Mouse (Mus musculus) neural tube, embryonic 13.5 days (tissue): ENCODE measurements at regions not wholly inside any gene's neighbourhood (a gene's known extent, or its start where the extent isn't known, plus 50 kb on each side); places are given as distances from the start of the nearest gene placed in this dataset.
A peak's percentile ranks its signal among the peaks of the same experiment; 100 is the strongest.

Source experiments
- ATAC-seq: fragments of 200-750 bp; cut with Nextera tagmentation; 2 replicates; pipeline ENCODE4 v1.8.0; 2017; ENCODE audit warnings: low read depth, mild to moderate bottlenecking, moderate TSS enrichment, moderate library complexity
- H3K27ac ChIP-seq: fragments of 300-500 bp; sonication (generic); replicated peaks from 2 replicates; pipeline ENCODE4 v1.5.1; 2015; ENCODE audit warnings: moderate library complexity, mild to moderate bottlenecking, inconsistent platforms
- H3K27me3 ChIP-seq: fragments of 300-500 bp; sonication (generic); 2 replicates; pipeline ENCODE4 v1.6.1; 2015; ENCODE audit warnings: mild to moderate bottlenecking, inconsistent platforms
- H3K36me3 ChIP-seq: fragments of 300-500 bp; sonication (generic); 2 replicates; pipeline ENCODE4 v1.6.1; 2015; ENCODE audit warnings: mild to moderate bottlenecking, inconsistent platforms
- H3K4me1 ChIP-seq: fragments of 300-500 bp; sonication (generic); replicated peaks from 2 replicates; pipeline ENCODE4 v1.6.1; 2015; ENCODE audit warnings: inconsistent platforms
- H3K4me2 ChIP-seq: fragments of 300-500 bp; sonication (generic); 2 replicates; pipeline ENCODE4 v1.6.1; 2015; ENCODE audit warnings: inconsistent platforms, mild to moderate bottlenecking, moderate library complexity
- H3K4me3 ChIP-seq: fragments of 300-500 bp; sonication (generic); 2 replicates; pipeline ENCODE4 v1.5.1; 2015; ENCODE audit warnings: mild to moderate bottlenecking, inconsistent platforms
- H3K9ac ChIP-seq: fragments of 300-500 bp; sonication (generic); 2 replicates; pipeline ENCODE4 v1.6.1; 2015; ENCODE audit warnings: moderate library complexity, mild to moderate bottlenecking, inconsistent platforms
- H3K9me3 ChIP-seq: fragments of 300-500 bp; sonication (generic); 2 replicates; pipeline ENCODE4 v1.6.1; 2016; ENCODE audit warnings: inconsistent platforms
- WGBS: fragments of 180-500 bp; shearing (Covaris S2); methylation state at CpG from one replicate; pipeline ENCODE4 v1.1.7; 2015; 5-methylcytosine and 5-hydroxymethylcytosine counted together

GRCm38 (mm10) chr8:25389371-25389855, 565.2 kb upstream of the Adam5 start:
- ATAC-seq, result 0 out of 2 replicates have a peak, but pooled peaks have one; percentile 16

DNA sequence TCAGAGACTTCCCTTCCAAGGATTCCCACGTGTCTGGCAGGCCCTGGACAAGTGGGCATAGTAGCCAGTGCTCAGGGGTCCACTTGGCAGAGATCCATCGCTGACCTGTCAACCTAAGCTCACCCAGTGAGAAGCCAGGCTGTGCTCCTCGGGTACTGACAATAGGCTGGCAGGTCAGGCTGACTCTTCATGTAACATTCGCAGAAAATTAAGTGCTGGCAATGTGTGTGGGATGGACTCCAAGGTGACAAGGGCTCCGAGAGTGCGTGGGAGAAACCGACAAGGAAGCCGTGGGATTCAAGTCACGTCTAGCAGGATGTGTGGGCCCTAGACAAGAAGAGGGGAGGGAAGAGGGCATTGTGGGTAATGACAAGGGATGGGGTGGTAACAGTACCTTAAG, 564.6 kb upstream of the Adam5 start:
- no peaks in the 10 kb centered on the region for H3K27me3 ChIP-seq
- 61% methylated on average over 9 of the region's 9 CpGs for WGBS
- no peak overlapping the region for H3K4me3 ChIP-seq
- H3K27ac ChIP-seq, result peak overlapping the region; percentile 59
- no peaks in the 10 kb centered on the region for H3K9me3 ChIP-seq
- H3K4me1 ChIP-seq, result peaks cover 60% of the 10 kb centered on the region
- ATAC-seq, result no peak
- no peak overlapping the region for H3K9ac ChIP-seq
- H3K36me3 ChIP-seq, result no peaks in the 10 kb centered on the region
- no peak overlapping the region for H3K4me2 ChIP-seq

More at GRCm38 (mm10) chr8:25389371-25389855, 565.2 kb upstream of the Adam5 start:
- Histone ChIP-seq H3K4me3 (no peak overlapping the region), H3K27me3 (no peaks in the 10 kb centered on the region), H3K4me2 (no peak overlapping the region), H3K9me3 (no peaks in the 10 kb centered on the region), H3K27ac (peak overlapping the region; percentile 59), H3K36me3 (no peaks in the 10 kb centered on the region), H3K4me1 (peaks cover 60% of the 10 kb centered on the region), H3K9ac (peak overlapping the region; percentile 38; the same call in 1 of the 2 replicates)
- 37% methylated on average over 10 of the region's 10 CpGs for WGBS

DNA sequence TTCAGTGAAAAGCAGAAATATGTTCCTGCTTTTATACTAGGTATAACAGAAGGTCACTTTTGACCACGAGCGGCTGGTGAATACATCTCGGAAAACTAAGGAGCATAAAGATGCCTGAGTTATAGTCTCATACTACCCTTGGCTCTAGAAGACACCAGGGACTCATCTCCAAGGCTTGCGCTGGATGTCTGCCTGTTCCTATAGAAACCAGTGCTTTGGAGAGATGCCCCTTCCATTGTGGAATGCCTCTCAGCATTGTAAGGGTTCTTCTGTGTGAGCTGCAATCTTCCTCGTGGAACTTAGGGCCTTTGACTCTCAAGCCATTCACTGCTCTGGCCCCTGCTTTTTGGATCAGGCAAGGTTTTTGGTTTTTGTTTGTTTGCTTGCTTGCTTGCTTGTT, 561.0 kb upstream of the Adam5 start:
- 54% methylated on average over 5 of the region's 5 CpGs for WGBS
- Histone ChIP-seq H3K4me1 (peaks cover 27% of the 10 kb centered on the region), H3K36me3 (no peaks in the 10 kb centered on the region), H3K9ac (no peak overlapping the region), H3K9me3 (no peaks in the 10 kb centered on the region), H3K27ac (no peak overlapping the region), H3K27me3 (no peaks in the 10 kb centered on the region), H3K4me2 (no peak overlapping the region), H3K4me3 (no peak overlapping the region)
- no peak for ATAC-seq

DNA sequence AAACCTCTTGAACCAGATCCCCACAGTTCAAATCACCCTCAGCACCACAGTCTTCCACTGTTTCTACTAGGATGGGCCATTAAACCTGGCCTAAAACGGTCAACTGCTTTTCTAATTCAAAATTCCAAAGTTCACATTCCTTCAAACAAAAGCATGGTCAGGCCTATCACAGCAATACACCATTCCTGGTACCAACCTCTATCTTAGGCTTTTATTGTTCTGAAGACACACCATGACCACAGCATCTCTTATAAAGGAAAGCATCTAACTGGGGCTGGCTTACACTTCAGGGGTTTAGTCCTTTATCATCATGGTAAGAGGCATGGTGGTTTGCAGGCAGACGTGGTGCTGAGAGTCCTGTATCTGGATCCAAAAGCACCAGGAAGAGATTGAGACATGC, 560.4 kb upstream of the Adam5 start:
- no peaks in the 10 kb centered on the region for H3K9me3 ChIP-seq
- no peak for ATAC-seq
- no peak overlapping the region for H3K27ac ChIP-seq
- H3K9ac ChIP-seq, result no peak overlapping the region
- peaks cover 21% of the 10 kb centered on the region for H3K4me1 ChIP-seq
- 61% methylated on average over 2 of the region's 2 CpGs for WGBS
- no peaks in the 10 kb centered on the region for H3K36me3 ChIP-seq
- no peaks in the 10 kb centered on the region for H3K27me3 ChIP-seq
- H3K4me3 ChIP-seq, result no peak overlapping the region
- no peak overlapping the region for H3K4me2 ChIP-seq

DNA sequence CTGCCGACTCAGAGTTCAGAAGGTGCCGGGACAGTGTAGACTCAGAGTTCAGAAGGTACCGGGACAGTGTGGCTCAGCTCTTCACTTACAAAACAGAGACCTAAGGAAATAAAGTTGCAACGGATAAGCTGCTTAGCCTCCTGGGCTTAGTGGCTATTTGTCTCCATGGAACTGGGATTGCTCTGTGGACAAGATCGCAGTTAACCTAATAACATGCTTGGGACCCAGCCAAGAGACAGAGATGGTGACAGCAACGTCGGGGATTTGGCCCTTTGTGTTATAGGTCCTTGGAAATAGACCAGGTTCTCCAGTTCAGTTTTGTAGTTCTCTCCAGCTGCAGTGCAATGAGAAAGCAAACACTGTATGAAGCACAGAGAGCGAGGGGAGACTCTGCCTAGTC, 549.1 kb upstream of the Adam5 start:
- H3K4me1 ChIP-seq, result peaks cover 11% of the 10 kb centered on the region
- H3K9me3 ChIP-seq, result no peaks in the 10 kb centered on the region
- no peak overlapping the region for H3K4me2 ChIP-seq
- H3K9ac ChIP-seq, result no peak overlapping the region
- 77% methylated on average over 8 of the region's 8 CpGs for WGBS
- H3K27ac ChIP-seq, result no peak overlapping the region
- no peaks in the 10 kb centered on the region for H3K36me3 ChIP-seq
- no peak overlapping the region for H3K4me3 ChIP-seq
- no peak for ATAC-seq
- no peaks in the 10 kb centered on the region for H3K27me3 ChIP-seq

DNA sequence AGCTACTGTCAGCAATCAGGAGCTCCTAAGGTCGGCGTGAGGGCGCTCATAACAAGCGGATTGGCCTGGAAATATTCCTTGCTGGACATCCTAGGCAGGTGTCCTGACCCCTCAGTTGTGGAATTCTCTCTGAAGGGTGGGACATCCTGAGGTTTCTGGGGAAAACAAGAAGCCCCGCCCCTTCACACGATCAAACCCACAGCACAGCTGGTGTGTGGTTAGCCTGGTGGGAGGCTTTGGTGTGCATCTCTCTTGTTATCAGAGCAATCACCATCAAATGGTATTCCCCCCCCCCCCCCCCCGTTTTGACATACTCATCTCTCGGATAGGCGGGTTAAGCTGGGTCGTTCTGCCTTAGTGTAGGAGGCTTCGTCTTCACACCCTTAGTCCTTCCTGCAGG, 546.8 kb upstream of the Adam5 start:
- peaks cover 19% of the 10 kb centered on the region for H3K4me1 ChIP-seq
- no peak overlapping the region for H3K27ac ChIP-seq
- H3K4me3 ChIP-seq, result no peak overlapping the region
- H3K9me3 ChIP-seq, result no peaks in the 10 kb centered on the region
- WGBS, result 36% methylated on average over 11 of the region's 11 CpGs
- no peak overlapping the region for H3K4me2 ChIP-seq
- no peaks in the 10 kb centered on the region for H3K27me3 ChIP-seq
- ATAC-seq, result no peak
- H3K36me3 ChIP-seq, result no peaks in the 10 kb centered on the region
- no peak overlapping the region for H3K9ac ChIP-seq

GRCm38 (mm10) chr8:25369331-25369730, 545.2 kb upstream of the Adam5 start:
- no peaks in the 10 kb centered on the region for H3K27me3 ChIP-seq
- H3K4me2 ChIP-seq, result no peak overlapping the region
- peaks cover 19% of the 10 kb centered on the region for H3K4me1 ChIP-seq
- no peaks in the 10 kb centered on the region for H3K36me3 ChIP-seq
- no peak overlapping the region for H3K4me3 ChIP-seq
- no peak for ATAC-seq
- no peak overlapping the region for H3K9ac ChIP-seq
- no peaks in the 10 kb centered on the region for H3K9me3 ChIP-seq
- WGBS, result 87% methylated on average over 2 of the region's 2 CpGs
- no peak overlapping the region for H3K27ac ChIP-seq

- H3K9ac ChIP-seq, result no peak overlapping the region; the same call in 1 of the 2 replicates
- H3K27me3 ChIP-seq, result no peaks in the 10 kb centered on the region
- no peak overlapping the region for H3K27ac ChIP-seq
- H3K36me3 ChIP-seq, result no peaks in the 10 kb centered on the region
- peak; percentile 54; the same call in 1 of the 2 replicates for ATAC-seq
- no peaks in the 10 kb centered on the region for H3K9me3 ChIP-seq
- peaks cover 19% of the 10 kb centered on the region for H3K4me1 ChIP-seq
- H3K4me3 ChIP-seq, result no peak overlapping the region
- WGBS, result 7% methylated on average over 11 of the region's 11 CpGs
- peak overlapping the region; percentile 44 for H3K4me2 ChIP-seq
These were observed 544.5 kb upstream of the Adam5 start for GRCm38 (mm10) chr8:25368561-25369091.

GRCm38 (mm10) chr8:25367806-25368549, 543.8 kb upstream of the Adam5 start:
- 17% methylated on average over 15 of the region's 15 CpGs for WGBS
- peak; percentile 69 for ATAC-seq
- H3K27me3 ChIP-seq, result no peaks in the 10 kb centered on the region
- H3K27ac ChIP-seq, result no peak overlapping the region
- H3K4me2 ChIP-seq, result peak overlapping the region; percentile 44
- H3K9ac ChIP-seq, result no peak overlapping the region; the same call in 1 of the 2 replicates
- H3K4me3 ChIP-seq, result no peak overlapping the region
- H3K36me3 ChIP-seq, result no peaks in the 10 kb centered on the region
- no peaks in the 10 kb centered on the region for H3K9me3 ChIP-seq
- H3K4me1 ChIP-seq, result peaks cover 15% of the 10 kb centered on the region

DNA sequence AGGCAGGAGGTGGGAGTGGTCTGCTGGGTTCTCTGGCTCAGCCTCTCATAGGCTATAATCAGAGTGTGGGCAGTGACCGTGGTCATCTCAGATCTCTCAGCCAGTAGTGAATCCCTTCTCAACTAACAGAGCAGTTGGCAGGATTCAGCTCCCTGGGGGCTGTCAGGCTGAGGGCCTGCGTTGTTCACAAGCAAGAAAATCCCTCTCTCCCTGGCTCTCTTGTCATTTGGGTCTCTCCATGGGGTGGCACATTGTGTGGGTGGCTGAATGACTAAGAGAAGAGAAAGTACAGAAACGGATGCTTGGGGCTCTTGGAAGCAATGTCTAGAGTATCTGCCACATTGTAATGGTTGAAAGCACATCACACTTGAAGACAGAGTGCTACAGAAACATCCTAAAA, 542.0 kb upstream of the Adam5 start:
- H3K9me3 ChIP-seq, result no peaks in the 10 kb centered on the region
- H3K9ac ChIP-seq, result no peak overlapping the region
- H3K4me3 ChIP-seq, result no peak overlapping the region
- H3K4me1 ChIP-seq, result peaks cover 15% of the 10 kb centered on the region
- no peaks in the 10 kb centered on the region for H3K36me3 ChIP-seq
- 40% methylated on average over 3 of the region's 3 CpGs for WGBS
- H3K27ac ChIP-seq, result no peak overlapping the region
- H3K4me2 ChIP-seq, result no peak overlapping the region
- ATAC-seq, result no peak
- no peaks in the 10 kb centered on the region for H3K27me3 ChIP-seq

GRCm38 (mm10) chr8:25362656-25363055, 538.5 kb upstream of the Adam5 start:
- WGBS, result 78% methylated on average over 9 of the region's 9 CpGs
- no peak overlapping the region for H3K27ac ChIP-seq
- H3K9me3 ChIP-seq, result no peaks in the 10 kb centered on the region
- H3K27me3 ChIP-seq, result no peaks in the 10 kb centered on the region
- H3K4me3 ChIP-seq, result no peak overlapping the region
- peaks cover 2% of the 10 kb centered on the region; the same call in 1 of the 2 replicates for H3K4me1 ChIP-seq
- no peak overlapping the region for H3K4me2 ChIP-seq
- no peak for ATAC-seq
- H3K36me3 ChIP-seq, result no peaks in the 10 kb centered on the region
- no peak overlapping the region for H3K9ac ChIP-seq

GRCm38 (mm10) chr8:25362146-25362545, 538.0 kb upstream of the Adam5 start:
- no peak overlapping the region for H3K4me2 ChIP-seq
- no peaks in the 10 kb centered on the region for H3K27me3 ChIP-seq
- no peaks in the 10 kb centered on the region for H3K9me3 ChIP-seq
- no peak overlapping the region for H3K4me3 ChIP-seq
- WGBS, result 64% methylated on average over 4 of the region's 4 CpGs
- no peaks in the 10 kb centered on the region for H3K36me3 ChIP-seq
- no peak for ATAC-seq
- no peak overlapping the region for H3K27ac ChIP-seq
- H3K4me1 ChIP-seq, result no peaks in the 10 kb centered on the region
- no peak overlapping the region for H3K9ac ChIP-seq
